In genomic region chr13:35345507-35346129, GRCm38 (mm10) we compare ENCODE assay signal across 18 mouse cellular contexts.
DNase-seq lines count a peak whose midpoint lies in the region; ATAC-seq and TF ChIP-seq lines count a peak whose summit lies in the region.
"Had no signal": no experiment of that assay in that cellular context is flagged by ENCODE, and none has a peak within 500 bp of the region (broad histone marks: within the 10 kb centered on the region; RNA-seq: fewer than 3 reads in every experiment).

No protein-coding gene starts in this region.

- H3K9ac ChIP-seq in forebrain, embryonic 13.5 days: no peak overlapping the region
- H3K9ac ChIP-seq in hindbrain, embryonic 15.5 days: no peak overlapping the region
- no peak overlapping the region for H3K9ac ChIP-seq in midbrain, embryonic 13.5 days (replicated peaks)
- H3K9ac ChIP-seq in intestine, embryonic 16.5 days (ENCODE audit: low read depth, low read length): no peak overlapping the region
- H3K9ac ChIP-seq in liver, embryonic 12.5 days: no peak overlapping the region
- H3K9ac ChIP-seq: limb, embryonic 13.5 days; liver, postnatal 0 days had no signal

- no peaks in the 10 kb centered on the region for H3K9me3 ChIP-seq in forebrain, embryonic 13.5 days (replicated peaks)
- H3K9me3 ChIP-seq in hindbrain, embryonic 15.5 days: no peaks in the 10 kb centered on the region
- H3K9me3 ChIP-seq in midbrain, embryonic 13.5 days: no peaks in the 10 kb centered on the region
- no peaks in the 10 kb centered on the region for H3K9me3 ChIP-seq in intestine, embryonic 16.5 days (ENCODE audit: control insufficient read depth, low read length)
- H3K9me3 ChIP-seq in liver, embryonic 12.5 days (replicated peaks): no peaks in the 10 kb centered on the region
- H3K9me3 ChIP-seq: limb, embryonic 13.5 days had no signal

- no peaks in the 10 kb centered on the region for H3K36me3 ChIP-seq in forebrain, embryonic 13.5 days (ENCODE audit: poor library complexity, severe bottlenecking)
- H3K36me3 ChIP-seq in hindbrain, embryonic 15.5 days: no peaks in the 10 kb centered on the region
- no peaks in the 10 kb centered on the region for H3K36me3 ChIP-seq in midbrain, embryonic 13.5 days
- no peaks in the 10 kb centered on the region for H3K36me3 ChIP-seq in intestine, embryonic 16.5 days (ENCODE audit: control insufficient read depth, insufficient read depth, low read length)
- no peaks in the 10 kb centered on the region for H3K36me3 ChIP-seq in liver, embryonic 12.5 days
- H3K36me3 ChIP-seq: limb, embryonic 13.5 days had no signal

- H3K4me2 ChIP-seq in forebrain, embryonic 13.5 days: no peak overlapping the region
- no peak overlapping the region for H3K4me2 ChIP-seq in hindbrain, embryonic 15.5 days
- H3K4me2 ChIP-seq in midbrain, embryonic 13.5 days (replicated peaks): no peak overlapping the region
- no peak overlapping the region for H3K4me2 ChIP-seq in intestine, embryonic 16.5 days (ENCODE audit: low read depth, low read length)
- H3K4me2 ChIP-seq in liver, embryonic 12.5 days: no peak overlapping the region
- H3K4me2 ChIP-seq: limb, embryonic 13.5 days had no signal

- H3K4me1 ChIP-seq in forebrain, embryonic 13.5 days: peaks cover 8% of the 10 kb centered on the region; the same call in 1 of the 2 replicates
- no peaks in the 10 kb centered on the region for H3K4me1 ChIP-seq in hindbrain, embryonic 15.5 days (replicated peaks)
- H3K4me1 ChIP-seq in midbrain, embryonic 13.5 days (replicated peaks): no peaks in the 10 kb centered on the region; the same call in 1 of the 2 replicates
- H3K4me1 ChIP-seq in intestine, embryonic 16.5 days (ENCODE audit: control insufficient read depth, insufficient read depth, low read length): no peaks in the 10 kb centered on the region
- no peaks in the 10 kb centered on the region for H3K4me1 ChIP-seq in liver, embryonic 12.5 days
- H3K4me1 ChIP-seq: limb, embryonic 13.5 days had no signal

- WGBS in forebrain, embryonic 13.5 days: 30% methylated on average over 2 of the region's 2 CpGs
- 39% methylated on average over 2 of the region's 2 CpGs for WGBS in hindbrain, embryonic 15.5 days
- WGBS in midbrain, embryonic 13.5 days: 36% methylated on average over 2 of the region's 2 CpGs
- WGBS in intestine, embryonic 16.5 days: 64% methylated on average over 2 of the region's 2 CpGs
- 56% methylated on average over 2 of the region's 2 CpGs for WGBS in liver, embryonic 12.5 days (ENCODE audit: insufficient replicate concordance)

- TF ChIP-seq CTCF in layer of hippocampus, adult 2 months (conservative IDR thresholded peaks at IDR 0.05): no peak

- DNase-seq in layer of hippocampus, adult 2 months (ENCODE audit: low spot score in 2 of 2): peak; percentile 21 to 34
- DNase-seq in layer of hippocampus, adult 9-10 months (ENCODE audit: low spot score): no peak
- no peak for DNase-seq in heart, adult 11 months
- DNase-seq: cerebellum, adult 18-20 months; gastrocnemius, postnatal 10 days; kidney, adult 2 months; liver, postnatal 0 days; lung, postnatal 4 days; right cerebral cortex, postnatal 25 days; thymus, adult 18-20 months had no signal

- H3K27ac ChIP-seq in layer of hippocampus, adult 2 months: peak overlapping the region; percentile 80
- no peak overlapping the region for H3K27ac ChIP-seq in forebrain, embryonic 13.5 days
- H3K27ac ChIP-seq in hindbrain, embryonic 15.5 days (replicated peaks): no peak overlapping the region
- H3K27ac ChIP-seq in midbrain, embryonic 13.5 days: no peak overlapping the region
- H3K27ac ChIP-seq in intestine, embryonic 16.5 days (ENCODE audit: low read length): no peak overlapping the region
- no peak overlapping the region for H3K27ac ChIP-seq in liver, embryonic 12.5 days
- H3K27ac ChIP-seq: limb, embryonic 13.5 days had no signal

- H3K27me3 ChIP-seq in forebrain, embryonic 13.5 days: no peaks in the 10 kb centered on the region
- H3K27me3 ChIP-seq in hindbrain, embryonic 15.5 days: no peaks in the 10 kb centered on the region
- H3K27me3 ChIP-seq in midbrain, embryonic 13.5 days: no peaks in the 10 kb centered on the region
- no peaks in the 10 kb centered on the region for H3K27me3 ChIP-seq in intestine, embryonic 16.5 days (replicated peaks; ENCODE audit: control insufficient read depth, insufficient read depth, low read length)
- no peaks in the 10 kb centered on the region for H3K27me3 ChIP-seq in liver, embryonic 12.5 days (replicated peaks)
- H3K27me3 ChIP-seq: limb, embryonic 13.5 days had no signal

- H3K4me3 ChIP-seq in layer of hippocampus, adult 2 months: no peak overlapping the region
- no peak overlapping the region for H3K4me3 ChIP-seq in forebrain, embryonic 13.5 days
- no peak overlapping the region for H3K4me3 ChIP-seq in hindbrain, embryonic 15.5 days
- no peak overlapping the region for H3K4me3 ChIP-seq in midbrain, embryonic 13.5 days (replicated peaks)
- no peak overlapping the region for H3K4me3 ChIP-seq in intestine, embryonic 16.5 days (ENCODE audit: low read length)
- H3K4me3 ChIP-seq in liver, embryonic 12.5 days: no peak overlapping the region
- H3K4me3 ChIP-seq: erythroblast, embryonic 14.5 days; limb, embryonic 13.5 days had no signal

- ATAC-seq in forebrain, embryonic 13.5 days: peak; percentile 72
- peak; percentile 74; the same call in 1 of the 2 replicates for ATAC-seq in hindbrain, embryonic 15.5 days (ENCODE audit: low FRiP score, low read depth)
- ATAC-seq in midbrain, embryonic 13.5 days: peak; percentile 80
- no peak for ATAC-seq in intestine, embryonic 16.5 days
- no peak for ATAC-seq in liver, embryonic 12.5 days
- ATAC-seq: activated CD4-positive, CD25-positive, alpha-beta regulatory T cell, adult 4 months; liver, postnatal 0 days had no signal

Comparison
In these comparisons a context has a peak if more than half of its experiments do, and no peak if none do; other contexts are left out.
1. DNase-seq: peak in layer of hippocampus, adult 2 months (2 of 2); none in layer of hippocampus, adult 9-10 months (single experiment) and heart, adult 11 months (single experiment).
2. ATAC-seq: peak in forebrain, embryonic 13.5 days (single experiment), hindbrain, embryonic 15.5 days (single experiment) and midbrain, embryonic 13.5 days (single experiment); none in intestine, embryonic 16.5 days (single experiment) and liver, embryonic 12.5 days (single experiment).